Mouse (Mus musculus) brain, embryonic 18.5 days (tissue): ENCODE measurements around the gene Map3k13.

Experiments used
- DNase-seq: peaks from one replicate; pipeline ENCODE4 v3.0.0-alpha.2; 2012; ENCODE audit warnings: low read depth, low spot score

The Map3k13 gene

DNA sequence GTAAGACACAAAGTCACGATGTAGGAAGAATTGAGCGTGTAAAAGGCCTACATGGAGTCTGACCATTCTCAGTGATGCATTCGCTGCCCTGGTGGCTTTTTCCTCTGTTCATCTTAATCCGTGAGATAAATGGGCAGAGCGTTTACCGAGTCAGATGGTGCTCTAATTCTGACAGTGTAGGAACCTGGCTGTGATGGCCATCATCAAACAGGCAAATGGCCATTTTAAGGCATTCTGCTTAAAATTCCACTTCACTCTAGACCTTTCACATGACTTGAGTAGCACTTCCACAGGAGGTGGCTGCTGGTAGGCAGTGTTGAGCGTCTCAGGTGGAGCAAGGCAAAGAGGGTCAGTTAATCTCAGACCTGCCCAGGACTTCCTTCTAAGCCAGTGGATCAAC lies 58.2 kb downstream of the Map3k13 start:
- no peak for DNase-seq

GRCm38 (mm10) chr16:21853446-21853941 lies 59.3 kb downstream of the Map3k13 start:
- DNase-seq, result peak; percentile 30

DNA sequence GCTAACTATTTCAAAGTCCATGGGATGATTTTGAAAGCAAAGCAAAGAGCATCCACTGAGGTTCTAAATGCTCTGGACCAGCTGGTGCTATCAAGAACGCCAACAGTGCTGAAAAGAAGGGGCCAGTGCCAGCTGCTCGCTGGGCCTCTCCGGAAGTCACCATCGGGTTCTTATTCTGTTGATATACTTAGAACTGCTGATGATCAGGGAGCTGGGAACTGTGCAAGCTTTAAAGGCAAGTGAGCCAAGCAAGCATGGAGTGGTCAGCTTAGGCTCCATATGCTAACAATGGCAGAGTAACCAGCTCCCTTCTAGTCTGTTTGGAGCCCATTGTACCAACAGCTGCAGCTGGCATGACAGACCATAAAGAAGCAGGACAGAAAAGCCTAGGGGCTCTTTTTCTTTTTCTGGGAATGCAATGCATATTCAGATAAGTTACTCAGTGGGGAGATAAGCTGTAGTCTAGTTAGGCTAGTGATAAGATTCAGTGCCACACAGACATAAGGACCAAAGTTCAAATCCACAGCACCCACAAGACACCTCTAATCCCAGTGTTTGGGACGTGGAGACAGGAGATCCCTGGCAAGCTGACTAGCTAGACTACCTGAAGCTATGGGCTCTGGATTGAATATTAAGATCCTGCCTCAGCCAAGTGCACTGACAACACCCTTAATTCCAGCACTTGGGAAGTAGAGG lies 60.6 kb downstream of the Map3k13 start:
- no peak for DNase-seq

DNA sequence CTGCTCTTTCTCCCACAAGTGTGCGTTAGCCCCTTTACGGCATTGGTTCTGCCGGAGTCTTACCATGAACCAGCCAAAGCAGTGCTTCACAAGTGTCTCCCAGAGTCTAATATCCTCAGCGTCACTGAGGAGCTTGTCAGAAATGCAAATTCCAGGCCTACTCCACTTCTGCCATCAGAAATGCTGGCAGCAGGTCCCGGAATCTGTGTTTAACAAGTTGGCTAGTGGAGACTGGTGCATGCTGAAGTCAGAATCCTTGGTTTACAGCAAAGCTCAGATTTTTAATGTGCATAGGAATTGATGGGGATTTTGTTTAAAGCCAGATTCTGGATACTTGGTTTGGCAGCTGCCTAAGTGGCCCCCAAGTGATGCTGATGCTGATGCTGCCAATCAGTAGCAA lies 62.0 kb downstream of the Map3k13 start:
- DNase-seq, result no peak

DNA sequence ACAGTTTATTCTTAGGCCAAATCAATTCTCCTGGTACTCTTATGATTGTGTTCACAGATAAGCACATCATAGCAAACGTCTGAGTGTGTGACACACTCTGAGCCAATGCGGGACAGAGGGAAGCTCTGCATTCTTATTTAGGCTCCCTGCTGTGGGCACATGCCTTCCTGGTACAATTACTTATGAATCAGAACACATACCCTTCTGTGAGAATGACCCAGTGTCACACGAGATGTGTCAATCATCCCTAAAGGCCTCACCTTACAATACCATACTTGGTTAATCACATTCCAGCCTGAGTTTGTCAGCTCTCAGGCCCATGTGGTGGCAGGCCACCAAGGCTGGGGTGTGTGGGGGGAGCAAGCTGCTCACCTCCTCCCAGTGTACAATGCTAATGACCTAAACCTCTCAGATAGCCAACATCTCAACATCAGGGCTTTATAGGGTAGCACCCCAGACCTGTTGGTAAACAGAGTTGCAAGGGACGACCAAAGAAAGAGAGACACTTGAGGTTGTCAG lies 63.0 kb downstream of the Map3k13 start:
- no peak for DNase-seq

DNA sequence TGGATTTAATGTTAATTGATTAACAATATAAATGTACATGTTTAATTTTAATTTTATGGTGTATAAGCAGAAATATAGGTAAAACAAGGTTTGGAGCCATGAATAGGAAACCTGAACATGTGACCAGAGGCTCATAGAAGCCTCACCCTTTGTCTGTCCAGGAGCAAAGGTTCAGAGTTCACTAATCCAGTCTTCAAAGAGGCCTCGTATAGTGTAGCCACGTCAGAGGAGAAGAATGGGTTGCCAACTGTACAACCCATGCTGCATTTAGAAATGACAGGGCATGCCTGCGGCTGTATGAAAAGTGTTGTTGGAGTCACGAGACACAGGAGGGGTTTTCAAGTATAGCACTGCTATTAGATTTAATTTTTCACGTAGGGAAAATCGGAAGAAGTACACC lies 64.0 kb downstream of the Map3k13 start:
- no peak for DNase-seq

DNA sequence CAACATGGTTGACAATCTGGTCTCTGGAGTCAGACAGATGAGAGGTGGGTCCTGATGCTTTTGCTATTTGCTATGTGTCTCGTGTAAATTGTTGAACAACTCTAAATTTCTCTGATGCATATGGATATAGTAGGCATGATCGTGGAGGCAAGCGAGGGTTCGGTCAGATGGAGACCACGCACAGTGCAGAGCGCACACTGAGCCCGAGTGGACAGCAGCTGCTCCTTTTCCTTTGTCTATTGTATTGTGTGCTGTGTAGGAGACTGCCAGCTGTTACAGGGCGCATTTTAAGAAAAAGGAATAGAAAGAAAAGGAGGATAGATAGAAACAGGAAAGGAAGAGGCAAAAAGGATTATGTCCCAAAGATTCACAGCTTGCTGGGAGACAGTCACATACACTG lies 64.7 kb downstream of the Map3k13 start:
- no peak for DNase-seq

GRCm38 (mm10) chr16:21862448-21862847 lies 68.3 kb downstream of the Map3k13 start:
- no peak for DNase-seq

DNA sequence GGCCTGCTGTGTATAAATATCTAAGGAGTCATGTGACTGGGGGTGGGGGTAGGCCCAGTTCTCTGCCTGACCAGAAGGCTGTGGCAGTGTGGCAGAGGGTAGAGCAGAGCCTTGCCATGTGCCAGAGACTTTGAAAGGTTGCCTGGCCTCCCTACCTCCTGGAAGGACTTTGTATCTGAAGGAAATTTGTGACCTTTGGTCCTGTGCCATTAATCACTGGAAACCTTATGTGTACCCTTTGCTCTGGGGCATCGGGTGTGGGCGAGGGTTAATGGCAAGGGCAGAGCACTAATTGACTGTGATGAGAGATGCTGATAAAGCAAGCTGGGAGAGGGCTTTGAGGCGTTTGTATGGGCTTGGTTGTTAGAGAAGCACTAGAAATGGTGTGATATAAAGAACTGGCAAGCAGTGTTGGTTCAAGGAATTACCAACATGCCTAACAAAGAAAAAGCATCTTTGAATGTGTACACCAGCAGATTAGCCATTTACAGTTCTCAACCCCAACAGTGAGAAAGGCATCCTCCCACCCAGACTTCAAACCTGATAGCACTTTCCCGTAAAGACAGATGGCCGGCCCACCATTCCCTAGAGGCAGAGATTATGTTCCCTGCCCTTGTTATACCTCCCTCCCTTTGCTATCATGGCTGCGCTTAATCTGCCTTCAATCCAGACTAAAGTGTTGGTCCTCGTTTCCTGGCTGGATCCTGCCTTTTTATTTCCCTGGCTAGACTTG lies 71.3 kb downstream of the Map3k13 start:
- no peak for DNase-seq

DNA sequence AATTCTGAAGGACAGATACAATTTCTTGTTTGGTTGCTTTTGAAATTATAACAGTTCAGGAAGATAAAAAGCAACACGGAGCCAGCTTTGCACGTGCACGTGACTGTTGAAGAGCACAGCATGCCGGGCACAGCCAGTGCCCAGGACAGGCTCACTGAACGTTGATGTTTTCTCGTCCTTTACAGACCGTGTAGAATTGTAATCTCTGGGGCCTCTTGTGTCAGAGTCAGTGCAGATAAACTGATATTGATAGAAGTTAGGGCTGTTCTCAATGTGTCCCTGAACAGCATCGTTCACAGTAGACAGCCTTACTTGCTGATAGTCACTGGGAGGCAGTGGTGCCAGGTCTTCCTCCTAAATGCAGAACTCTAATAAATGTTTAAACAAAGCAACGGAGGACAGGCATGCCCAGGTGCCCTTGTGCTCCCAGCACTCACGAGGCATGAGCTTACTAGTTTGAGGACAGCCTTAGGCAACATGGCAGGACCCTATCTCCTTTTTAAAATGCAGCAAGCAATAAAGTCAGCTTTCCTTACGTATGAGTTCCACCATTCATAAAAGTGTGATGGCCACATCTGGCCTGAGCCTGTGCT lies 71.9 kb downstream of the Map3k13 start:
- no peak for DNase-seq

DNA sequence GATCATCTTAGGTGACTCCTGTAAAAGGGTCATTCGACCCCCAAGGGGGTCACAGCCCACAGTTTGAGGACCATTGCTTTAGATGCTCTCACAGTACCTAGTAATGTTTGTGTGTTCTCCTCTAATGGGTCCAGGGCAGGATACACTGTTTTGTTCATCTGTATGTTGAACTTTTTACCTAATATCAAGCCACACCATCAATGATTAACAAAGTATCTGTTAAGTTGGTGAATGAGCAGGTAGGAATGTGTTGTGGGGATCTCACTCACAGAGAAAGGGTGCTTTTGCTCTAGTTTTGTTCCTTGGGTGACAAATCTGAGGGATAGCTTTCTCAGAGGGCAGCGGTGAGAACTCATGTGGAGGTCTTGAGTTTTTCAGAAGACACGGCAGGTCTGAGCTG lies 73.6 kb downstream of the Map3k13 start:
- no peak for DNase-seq

DNA sequence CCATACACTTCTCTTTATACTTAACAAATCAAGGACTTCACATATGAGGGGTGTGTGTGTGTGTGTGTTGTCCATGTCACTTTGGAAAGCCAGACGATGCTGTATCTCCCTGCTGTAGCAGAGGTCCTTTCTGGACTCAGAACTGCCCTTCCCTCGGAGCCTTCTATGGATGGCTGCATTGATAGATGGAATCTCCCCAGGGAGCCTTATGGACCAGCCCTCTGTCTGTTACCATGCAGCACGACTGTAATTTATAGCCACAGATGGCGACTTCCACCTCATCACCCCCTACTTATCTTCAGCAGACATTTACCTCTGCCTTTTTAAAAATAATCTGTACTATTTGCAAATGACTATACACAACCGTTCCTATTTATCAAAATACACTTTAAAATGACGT lies 74.5 kb downstream of the Map3k13 start:
- DNase-seq, result no peak

DNA sequence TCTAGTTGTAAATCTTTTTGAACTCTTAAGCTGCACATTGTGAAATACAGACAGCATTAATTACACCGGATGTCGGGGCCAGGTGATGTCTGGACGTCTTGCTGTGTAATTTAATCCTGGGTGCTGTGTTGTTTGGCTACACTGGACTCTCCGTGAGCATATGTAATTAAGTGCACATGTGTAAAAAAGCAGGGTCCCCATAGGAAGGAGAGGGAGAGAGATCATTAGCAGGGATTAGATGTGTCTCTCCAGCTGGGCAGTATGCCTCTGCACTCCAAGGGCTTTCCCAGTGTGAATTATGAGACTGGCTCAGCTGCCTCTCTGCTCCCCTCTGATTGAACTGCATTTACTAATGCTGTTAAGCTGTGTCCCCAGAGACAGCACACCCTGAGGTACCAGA lies 75.7 kb downstream of the Map3k13 start:
- DNase-seq, result no peak

DNA sequence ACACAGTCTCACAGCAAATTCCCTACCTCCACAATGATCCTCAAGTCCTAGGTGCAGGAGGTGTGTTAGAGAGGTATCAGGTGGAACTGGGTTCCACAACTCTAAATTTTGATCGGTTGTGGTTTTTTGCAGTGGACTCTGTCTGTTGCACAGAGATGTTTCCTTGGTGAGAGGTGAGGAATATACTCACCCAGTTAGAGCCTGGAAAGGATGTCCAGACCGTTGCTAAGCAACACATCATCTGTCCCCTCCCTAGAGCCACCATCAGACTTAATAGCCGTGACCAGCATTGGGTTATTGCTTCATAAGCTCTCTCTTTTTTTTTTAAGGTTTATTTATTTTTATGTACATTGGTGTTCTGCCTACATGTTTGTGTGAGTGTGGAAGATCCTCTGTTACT lies 83.6 kb downstream of the Map3k13 start:
- no peak for DNase-seq

GRCm38 (mm10) chr16:21878834-21879233 lies 84.7 kb downstream of the Map3k13 start:
- DNase-seq, result no peak

GRCm38 (mm10) chr16:21881181-21881580 lies 87.0 kb downstream of the Map3k13 start:
- DNase-seq, result peak; percentile 40

GRCm38 (mm10) chr16:21881582-21882259 lies 87.6 kb downstream of the Map3k13 start:
- no peak for DNase-seq

GRCm38 (mm10) chr16:21887601-21888000 lies 93.5 kb downstream of the Map3k13 start:
- DNase-seq, result no peak

DNA sequence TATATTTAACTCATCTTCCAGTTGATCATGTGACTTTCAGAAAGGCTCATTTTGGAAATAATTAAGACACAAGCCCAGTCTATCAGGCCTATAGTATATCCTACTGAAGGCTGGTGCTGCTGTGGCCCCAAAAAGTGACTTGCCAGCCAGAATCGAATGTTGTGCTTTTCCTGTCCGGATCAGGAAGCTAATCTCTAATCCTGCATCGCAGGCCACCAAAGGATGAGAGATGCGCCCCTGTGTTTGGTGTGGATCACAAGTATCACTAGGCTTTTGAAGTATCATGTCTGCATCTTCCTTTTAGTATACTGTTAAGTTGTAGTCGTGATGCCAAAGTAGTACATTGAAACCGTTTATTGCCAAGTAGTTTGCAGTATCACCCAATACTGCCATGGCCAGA lies 99.7 kb downstream of the Map3k13 start:
- DNase-seq, result no peak

DNA sequence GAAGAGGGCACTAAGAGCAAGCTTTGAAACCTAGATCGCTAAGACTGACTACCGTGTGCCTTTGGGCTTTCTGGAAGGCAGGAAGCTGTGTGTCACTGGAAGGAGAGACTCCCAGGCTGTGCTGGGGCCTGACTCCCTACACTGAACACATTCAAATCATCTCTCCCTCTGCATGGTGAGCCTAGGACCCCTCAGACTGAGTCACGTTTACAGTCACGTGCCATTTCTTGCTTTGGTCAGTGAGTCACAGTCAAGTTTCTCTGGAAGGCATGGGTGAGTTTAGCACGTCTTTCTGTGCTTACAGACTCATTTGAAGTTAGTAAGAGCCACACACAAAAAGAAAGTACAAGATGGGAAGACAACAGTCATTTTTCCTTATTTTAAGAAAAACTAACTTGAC lies 107.1 kb downstream of the Map3k13 start:
- DNase-seq, result no peak

DNA sequence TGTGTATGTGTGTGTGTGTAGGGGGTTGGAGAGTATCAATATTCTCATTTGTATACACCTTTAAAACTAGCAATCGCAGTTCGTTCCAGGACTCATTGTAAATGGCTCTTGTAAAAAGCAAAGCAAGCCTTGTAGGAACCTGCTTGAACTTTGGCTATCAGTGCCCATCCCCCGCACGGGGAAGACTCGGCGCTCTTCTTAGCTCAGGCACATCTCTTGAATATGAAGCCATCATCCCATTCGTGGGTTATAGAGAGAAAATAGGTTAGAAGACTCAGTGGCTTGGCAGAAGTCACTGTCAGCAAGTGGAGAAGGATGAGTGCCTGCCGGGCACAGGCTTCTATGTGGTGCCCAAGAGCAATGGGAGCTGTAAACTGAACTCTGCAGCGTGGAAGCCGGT lies 110.5 kb downstream of the Map3k13 start:
- no peak for DNase-seq

DNA sequence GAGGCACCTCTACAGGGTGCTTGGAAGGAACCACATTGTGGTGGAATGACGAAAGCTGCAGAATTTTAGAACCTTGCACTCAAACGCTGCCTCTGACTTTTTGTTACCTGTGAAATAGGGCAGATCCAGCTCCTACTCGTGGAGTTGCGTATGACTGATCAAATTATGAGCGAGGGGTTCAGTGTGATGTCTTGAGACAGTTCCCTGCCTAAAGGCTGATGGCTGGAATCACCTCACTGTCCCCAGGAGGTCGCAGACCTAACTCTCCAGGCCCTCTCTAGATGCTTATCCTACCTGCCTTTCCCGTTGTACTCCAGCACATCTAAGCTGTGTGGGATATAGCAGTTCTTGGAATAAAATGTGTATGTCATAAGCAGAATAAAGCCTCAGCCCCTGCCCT lies 111.8 kb downstream of the Map3k13 start:
- no peak for DNase-seq
